Mouse (Mus musculus): ENCODE results near the gene Metap1. TPM values are rescaled to one million over a fixed set of nuclear protein-coding genes. Genes with fewer than 3 reads are reported as not detected.

The Metap1 gene
- polyA plus RNA-seq, 2 experiments, result 21.9 to 22.2 TPM

DNA sequence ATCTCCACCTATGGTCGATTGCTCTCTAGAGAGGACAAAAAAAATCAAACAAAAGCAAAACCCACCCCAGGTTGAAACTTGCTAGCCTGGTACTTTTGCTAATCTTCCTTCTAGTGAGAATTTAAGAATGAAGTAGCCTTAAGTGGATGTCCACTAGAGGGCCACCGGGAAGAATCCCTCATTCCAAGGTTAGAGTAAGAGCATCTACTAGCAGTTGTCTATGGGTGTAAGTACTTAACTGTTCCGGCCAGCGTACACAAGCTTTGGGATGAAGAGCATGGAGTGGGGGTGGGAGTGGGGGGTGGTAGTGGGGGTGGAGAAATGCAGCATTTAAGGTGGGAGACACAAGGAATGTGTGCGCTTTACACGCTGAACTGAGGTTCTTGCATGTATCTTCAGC is 17.4 kb upstream of the Metap1 start:
- Histone ChIP-seq H3K4me3 (ENCODE audit: insufficient read depth in 1 of 2, low read depth in 2 of 2, low read length in 2 of 2) (no peak overlapping the region), H3K27ac (no peak overlapping the region), H3K36me3 (replicated peaks; ENCODE audit: control insufficient read depth, insufficient read depth, low read depth) (no peaks in the 10 kb centered on the region), H3K4me1 (replicated peaks; ENCODE audit: control insufficient read depth in 2 of 2, insufficient read depth in 2 of 2, low read length in 1 of 2) (no peaks in the 10 kb centered on the region), H3K9me3 (ENCODE audit: control insufficient read depth, low read length) (no peaks in the 10 kb centered on the region), H3K27me3 (ENCODE audit: control insufficient read depth, insufficient read depth, low read length) (no peaks in the 10 kb centered on the region), H3K4me2 (ENCODE audit: low read depth) (no peak overlapping the region), H3K9ac (replicated peaks) (no peak overlapping the region)
- DNase-seq (ENCODE audit: low read depth in 3 of 3, low spot score in 3 of 3), result no peak
- TF ChIP-seq EP300 (IDR thresholded peaks at IDR 0.05; ENCODE audit: low read depth) (no peak), CTCF (IDR thresholded peaks at IDR 0.05; ENCODE audit: low read depth) (peak; percentile 35)
- 51% methylated on average over 6 of the region's 6 CpGs for WGBS (ENCODE audit: insufficient replicate concordance)
- ATAC-seq (ENCODE audit: insufficient read depth), result no peak

GRCm38 (mm10) chr3:138503754-138504153 is 14.4 kb upstream of the Metap1 start:
- H3K9ac ChIP-seq (replicated peaks), result no peak overlapping the region
- TF ChIP-seq EP300 (IDR thresholded peaks at IDR 0.05; ENCODE audit: low read depth), result no peak
- TF ChIP-seq CTCF (IDR thresholded peaks at IDR 0.05; ENCODE audit: low read depth), result no peak
- no peaks in the 10 kb centered on the region for H3K4me1 ChIP-seq (replicated peaks; ENCODE audit: control insufficient read depth in 2 of 2, insufficient read depth in 2 of 2, low read length in 1 of 2)
- DNase-seq (ENCODE audit: low read depth in 3 of 3, low spot score in 3 of 3), result no peak
- H3K27ac ChIP-seq, result no peak overlapping the region
- ATAC-seq (ENCODE audit: insufficient read depth), result no peak
- H3K4me2 ChIP-seq (ENCODE audit: low read depth), result no peak overlapping the region
- WGBS (ENCODE audit: insufficient replicate concordance), result 71% methylated on average over 11 of the region's 11 CpGs
- no peaks in the 10 kb centered on the region for H3K27me3 ChIP-seq (ENCODE audit: control insufficient read depth, insufficient read depth, low read length)
- H3K9me3 ChIP-seq (ENCODE audit: control insufficient read depth, low read length), result no peaks in the 10 kb centered on the region
- no peaks in the 10 kb centered on the region for H3K36me3 ChIP-seq (replicated peaks; ENCODE audit: control insufficient read depth, insufficient read depth, low read depth)
- no peak overlapping the region for H3K4me3 ChIP-seq (ENCODE audit: insufficient read depth in 1 of 2, low read depth in 2 of 2, low read length in 2 of 2)

DNA sequence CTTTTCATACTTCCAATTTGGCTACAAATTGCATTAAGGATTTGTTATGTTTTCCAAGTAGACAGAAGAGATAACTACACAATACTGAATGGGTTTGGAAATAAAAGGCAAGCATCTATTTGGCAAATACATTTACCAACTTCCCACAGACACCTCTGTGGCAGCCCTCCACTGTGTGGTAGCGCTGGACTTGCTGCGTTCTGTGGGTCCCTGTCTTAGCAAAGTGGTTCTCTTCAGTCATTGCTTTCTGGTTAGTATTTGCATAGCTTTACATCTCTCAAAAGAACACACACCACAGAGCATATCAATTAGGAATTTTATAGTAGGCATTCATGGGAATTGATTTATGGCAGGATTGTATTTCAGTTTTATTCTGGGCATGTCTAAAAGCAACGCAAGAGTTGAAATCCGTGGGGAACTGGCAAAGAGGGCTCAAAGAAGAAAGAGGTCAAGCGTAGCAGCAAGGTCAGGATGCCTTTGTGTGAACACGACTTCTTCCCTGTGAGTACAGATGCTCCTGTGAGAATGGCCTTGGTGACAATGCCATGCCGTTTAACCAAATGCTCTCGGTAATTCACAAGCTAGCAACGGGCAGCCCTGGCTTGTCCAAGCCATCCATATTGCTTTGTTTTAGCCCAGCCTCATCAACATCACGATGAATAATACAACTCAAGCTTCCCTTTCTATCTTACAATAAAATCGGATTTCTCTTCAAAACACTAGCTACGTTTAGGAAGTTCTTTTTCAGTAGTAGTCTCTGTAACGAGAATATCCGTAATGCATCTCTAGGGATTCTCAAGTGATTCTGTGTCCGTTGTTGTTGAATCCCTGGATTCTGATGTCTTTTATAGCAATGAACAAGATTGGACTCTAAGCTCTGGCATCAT is 10.8 kb upstream of the Metap1 start:
- H3K9ac ChIP-seq (replicated peaks), result no peak overlapping the region
- WGBS (ENCODE audit: insufficient replicate concordance), result 70% methylated on average over 15 of the region's 15 CpGs
- ATAC-seq (ENCODE audit: insufficient read depth) (no peak), DNase-seq (ENCODE audit: low read depth in 3 of 3, low spot score in 3 of 3) (no peak)
- no peaks in the 10 kb centered on the region for H3K27me3 ChIP-seq (ENCODE audit: control insufficient read depth, insufficient read depth, low read length)
- H3K9me3 ChIP-seq (ENCODE audit: control insufficient read depth, low read length), result no peaks in the 10 kb centered on the region
- TF ChIP-seq EP300 (IDR thresholded peaks at IDR 0.05; ENCODE audit: low read depth) (no peak), CTCF (IDR thresholded peaks at IDR 0.05; ENCODE audit: low read depth) (no peak)
- no peaks in the 10 kb centered on the region for H3K36me3 ChIP-seq (replicated peaks; ENCODE audit: control insufficient read depth, insufficient read depth, low read depth)
- no peak overlapping the region for H3K27ac ChIP-seq
- peaks cover 5 to 7% of the 10 kb centered on the region in 2 experiments for H3K4me1 ChIP-seq (replicated peaks; ENCODE audit: control insufficient read depth in 2 of 2, insufficient read depth in 2 of 2, low read length in 1 of 2)
- no peak overlapping the region for H3K4me3 ChIP-seq (ENCODE audit: insufficient read depth in 1 of 2, low read depth in 2 of 2, low read length in 2 of 2)
- no peak overlapping the region for H3K4me2 ChIP-seq (ENCODE audit: low read depth)

GRCm38 (mm10) chr3:138498731-138499130 is 9.4 kb upstream of the Metap1 start:
- H3K27me3 ChIP-seq (ENCODE audit: control insufficient read depth, insufficient read depth, low read length), result no peaks in the 10 kb centered on the region
- no peak overlapping the region for H3K4me3 ChIP-seq (ENCODE audit: insufficient read depth in 1 of 2, low read depth in 2 of 2, low read length in 2 of 2)
- no peak for ATAC-seq (ENCODE audit: insufficient read depth)
- H3K4me2 ChIP-seq (ENCODE audit: low read depth), result no peak overlapping the region
- no peaks in the 10 kb centered on the region for H3K36me3 ChIP-seq (replicated peaks; ENCODE audit: control insufficient read depth, insufficient read depth, low read depth)
- 60% methylated on average over 4 of the region's 4 CpGs for WGBS (ENCODE audit: insufficient replicate concordance)
- no peaks in the 10 kb centered on the region for H3K9me3 ChIP-seq (ENCODE audit: control insufficient read depth, low read length)
- DNase-seq (ENCODE audit: low read depth in 3 of 3, low spot score in 3 of 3), result no peak
- no peak overlapping the region for H3K27ac ChIP-seq
- H3K9ac ChIP-seq (replicated peaks), result no peak overlapping the region
- peaks cover 12 to 13% of the 10 kb centered on the region in 2 experiments for H3K4me1 ChIP-seq (replicated peaks; ENCODE audit: control insufficient read depth in 2 of 2, insufficient read depth in 2 of 2, low read length in 1 of 2)
- TF ChIP-seq EP300 (IDR thresholded peaks at IDR 0.05; ENCODE audit: low read depth) (no peak), CTCF (IDR thresholded peaks at IDR 0.05; ENCODE audit: low read depth) (no peak)

All from liver, embryonic 14.5 days (tissue).